Mouse (Mus musculus): ENCODE results near the gene Tpcn1. TPM values are rescaled to one million over a fixed set of nuclear protein-coding genes. Genes with fewer than 3 reads are reported as not detected.
A peak's percentile ranks its signal among the peaks of the same experiment; 100 is the strongest.

Gene Tpcn1
- polyA plus RNA-seq, 1 experiment from 2014 or later = 18.3 TPM

GRCm38 (mm10) chr5:120534071-120534685 is 54.3 kb downstream of the Tpcn1 start:
- Histone ChIP-seq H3K27ac (ENCODE audit: low read length) (peak overlapping the region; percentile 66), H3K9me3 (ENCODE audit: control insufficient read depth, low read length) (no peaks in the 10 kb centered on the region), H3K4me3 (replicated peaks; ENCODE audit: low read length) (no peak overlapping the region), H3K9ac (replicated peaks; ENCODE audit: low read depth, low read length) (0 out of 2 replicates have a peak overlapping the region, but pooled peaks have one; percentile 19), H3K36me3 (ENCODE audit: control insufficient read depth, insufficient read depth) (no peaks in the 10 kb centered on the region), H3K27me3 (replicated peaks; ENCODE audit: control insufficient read depth, insufficient read depth, low read length) (no peaks in the 10 kb centered on the region), H3K4me1 (replicated peaks; ENCODE audit: control insufficient read depth, insufficient read depth, low read length) (peaks cover 26% of the 10 kb centered on the region), H3K4me2 (ENCODE audit: low read length) (no peak overlapping the region)
- 37% methylated on average over 15 of the region's 15 CpGs for WGBS
- ATAC-seq = peak; percentile 52

GRCm38 (mm10) chr5:120531631-120532030 is 56.8 kb downstream of the Tpcn1 start:
- Histone ChIP-seq H3K9me3 (ENCODE audit: control insufficient read depth, low read length) (no peaks in the 10 kb centered on the region), H3K4me2 (ENCODE audit: low read length) (no peak overlapping the region), H3K9ac (replicated peaks; ENCODE audit: low read depth, low read length) (no peak overlapping the region), H3K4me3 (replicated peaks; ENCODE audit: low read length) (no peak overlapping the region), H3K4me1 (replicated peaks; ENCODE audit: control insufficient read depth, insufficient read depth, low read length) (peaks cover 26% of the 10 kb centered on the region), H3K27ac (ENCODE audit: low read length) (no peak overlapping the region), H3K27me3 (replicated peaks; ENCODE audit: control insufficient read depth, insufficient read depth, low read length) (no peaks in the 10 kb centered on the region), H3K36me3 (ENCODE audit: control insufficient read depth, insufficient read depth) (no peaks in the 10 kb centered on the region)
- ATAC-seq = no peak
- 84% methylated on average over 8 of the region's 8 CpGs for WGBS

- no peak overlapping the region for H3K27ac ChIP-seq (ENCODE audit: low read length)
- no peak overlapping the region for H3K4me2 ChIP-seq (ENCODE audit: low read length)
- no peak overlapping the region for H3K4me3 ChIP-seq (replicated peaks; ENCODE audit: low read length)
- no peaks in the 10 kb centered on the region for H3K27me3 ChIP-seq (replicated peaks; ENCODE audit: control insufficient read depth, insufficient read depth, low read length)
- no peaks in the 10 kb centered on the region for H3K36me3 ChIP-seq (ENCODE audit: control insufficient read depth, insufficient read depth)
- H3K9me3 ChIP-seq (ENCODE audit: control insufficient read depth, low read length) = no peaks in the 10 kb centered on the region
- H3K9ac ChIP-seq (replicated peaks; ENCODE audit: low read depth, low read length) = no peak overlapping the region
- H3K4me1 ChIP-seq (replicated peaks; ENCODE audit: control insufficient read depth, insufficient read depth, low read length) = no peaks in the 10 kb centered on the region
- no peak for ATAC-seq
- 91% methylated on average over 16 of the region's 20 CpGs for WGBS
Observed at GRCm38 (mm10) chr5:120527296-120527964, 61.0 kb downstream of the Tpcn1 start.

GRCm38 (mm10) chr5:120526311-120526710 is 62.2 kb downstream of the Tpcn1 start:
- Histone ChIP-seq H3K27me3 (replicated peaks; ENCODE audit: control insufficient read depth, insufficient read depth, low read length) (no peaks in the 10 kb centered on the region), H3K4me3 (replicated peaks; ENCODE audit: low read length) (no peak overlapping the region), H3K27ac (ENCODE audit: low read length) (no peak overlapping the region), H3K36me3 (ENCODE audit: control insufficient read depth, insufficient read depth) (no peaks in the 10 kb centered on the region), H3K9ac (replicated peaks; ENCODE audit: low read depth, low read length) (no peak overlapping the region), H3K9me3 (ENCODE audit: control insufficient read depth, low read length) (no peaks in the 10 kb centered on the region), H3K4me2 (ENCODE audit: low read length) (no peak overlapping the region), H3K4me1 (replicated peaks; ENCODE audit: control insufficient read depth, insufficient read depth, low read length) (no peaks in the 10 kb centered on the region)
- no peak for ATAC-seq
- whole genome bisulfite sequencing = 84% methylated on average over 11 of the region's 11 CpGs

GRCm38 (mm10) chr5:120525737-120526136 is 62.7 kb downstream of the Tpcn1 start:
- no peaks in the 10 kb centered on the region for H3K36me3 ChIP-seq (ENCODE audit: control insufficient read depth, insufficient read depth)
- ATAC-seq = no peak

GRCm38 (mm10) chr5:120524736-120525135 is 63.7 kb downstream of the Tpcn1 start:
- Histone ChIP-seq H3K9me3 (ENCODE audit: control insufficient read depth, low read length) (no peaks in the 10 kb centered on the region), H3K27me3 (replicated peaks; ENCODE audit: control insufficient read depth, insufficient read depth, low read length) (no peaks in the 10 kb centered on the region), H3K9ac (replicated peaks; ENCODE audit: low read depth, low read length) (no peak overlapping the region), H3K4me3 (replicated peaks; ENCODE audit: low read length) (no peak overlapping the region), H3K4me1 (replicated peaks; ENCODE audit: control insufficient read depth, insufficient read depth, low read length) (no peaks in the 10 kb centered on the region), H3K27ac (ENCODE audit: low read length) (no peak overlapping the region), H3K4me2 (ENCODE audit: low read length) (no peak overlapping the region), H3K36me3 (ENCODE audit: control insufficient read depth, insufficient read depth) (no peaks in the 10 kb centered on the region)
- no peak for ATAC-seq
- WGBS = 94% methylated on average over 2 of the region's 2 CpGs

More at GRCm38 (mm10) chr5:120525737-120526136, 62.7 kb downstream of the Tpcn1 start:
- WGBS = 47% methylated on average over 5 of the region's 5 CpGs
- Histone ChIP-seq H3K4me3 (replicated peaks; ENCODE audit: low read length) (no peak overlapping the region), H3K9ac (replicated peaks; ENCODE audit: low read depth, low read length) (no peak overlapping the region), H3K4me2 (ENCODE audit: low read length) (no peak overlapping the region), H3K27me3 (replicated peaks; ENCODE audit: control insufficient read depth, insufficient read depth, low read length) (no peaks in the 10 kb centered on the region), H3K27ac (ENCODE audit: low read length) (no peak overlapping the region), H3K4me1 (replicated peaks; ENCODE audit: control insufficient read depth, insufficient read depth, low read length) (no peaks in the 10 kb centered on the region), H3K9me3 (ENCODE audit: control insufficient read depth, low read length) (no peaks in the 10 kb centered on the region)

GRCm38 (mm10) chr5:120522649-120523048 is 65.8 kb downstream of the Tpcn1 start:
- Histone ChIP-seq H3K4me1 (replicated peaks; ENCODE audit: control insufficient read depth, insufficient read depth, low read length) (no peaks in the 10 kb centered on the region), H3K27ac (ENCODE audit: low read length) (no peak overlapping the region), H3K4me2 (ENCODE audit: low read length) (no peak overlapping the region), H3K9me3 (ENCODE audit: control insufficient read depth, low read length) (no peaks in the 10 kb centered on the region), H3K9ac (replicated peaks; ENCODE audit: low read depth, low read length) (no peak overlapping the region), H3K4me3 (replicated peaks; ENCODE audit: low read length) (no peak overlapping the region), H3K27me3 (replicated peaks; ENCODE audit: control insufficient read depth, insufficient read depth, low read length) (no peaks in the 10 kb centered on the region), H3K36me3 (ENCODE audit: control insufficient read depth, insufficient read depth) (no peaks in the 10 kb centered on the region)
- ATAC-seq = no peak
- 76% methylated on average over 3 of the region's 3 CpGs for WGBS

- no peaks in the 10 kb centered on the region for H3K36me3 ChIP-seq (ENCODE audit: control insufficient read depth, insufficient read depth)
- H3K4me2 ChIP-seq (ENCODE audit: low read length) = no peak overlapping the region
- WGBS = 48% methylated on average over 9 of the region's 9 CpGs
- 0 out of 2 replicates have a peak, but pooled peaks cover 5% of the 10 kb centered on the region for H3K4me1 ChIP-seq (replicated peaks; ENCODE audit: control insufficient read depth, insufficient read depth, low read length)
- no peaks in the 10 kb centered on the region for H3K9me3 ChIP-seq (ENCODE audit: control insufficient read depth, low read length)
- no peak for ATAC-seq
- no peak overlapping the region for H3K27ac ChIP-seq (ENCODE audit: low read length)
- no peak overlapping the region for H3K4me3 ChIP-seq (replicated peaks; ENCODE audit: low read length)
- no peak overlapping the region for H3K9ac ChIP-seq (replicated peaks; ENCODE audit: low read depth, low read length)
- H3K27me3 ChIP-seq (replicated peaks; ENCODE audit: control insufficient read depth, insufficient read depth, low read length) = no peaks in the 10 kb centered on the region
Observed at GRCm38 (mm10) chr5:120517552-120517951, 70.9 kb downstream of the Tpcn1 start.

- 70% methylated on average over 15 of the region's 15 CpGs for WGBS
- Histone ChIP-seq H3K9me3 (ENCODE audit: control insufficient read depth, low read length) (no peaks in the 10 kb centered on the region), H3K4me3 (replicated peaks; ENCODE audit: low read length) (no peak overlapping the region), H3K27ac (ENCODE audit: low read length) (no peak overlapping the region), H3K9ac (replicated peaks; ENCODE audit: low read depth, low read length) (no peak overlapping the region), H3K4me2 (ENCODE audit: low read length) (no peak overlapping the region), H3K4me1 (replicated peaks; ENCODE audit: control insufficient read depth, insufficient read depth, low read length) (peaks cover 5% of the 10 kb centered on the region; the same call in 1 of the 2 replicates), H3K27me3 (replicated peaks; ENCODE audit: control insufficient read depth, insufficient read depth, low read length) (peaks cover 5% of the 10 kb centered on the region), H3K36me3 (ENCODE audit: control insufficient read depth, insufficient read depth) (no peaks in the 10 kb centered on the region)
- no peak for ATAC-seq
Observed at GRCm38 (mm10) chr5:120516221-120516984, 72.1 kb downstream of the Tpcn1 start.

Measured in forebrain, embryonic 16.5 days (tissue).